Mouse (Mus musculus) adrenal gland, postnatal 10 days (tissue): ENCODE measurements around the gene Ntm. TPM values are rescaled to one million over a fixed set of nuclear protein-coding genes. Genes with fewer than 3 reads are reported as not detected.

ENCODE experiments used
- DNase-seq: peaks from one replicate; pipeline ENCODE4 v3.0.0; 2021; ENCODE audit warnings: mixed read lengths
- total RNA-seq, 2 experiments: library from RNA; stranded (reverse); gene quantifications; 2 replicates each; pipeline ENCODE4 v1.2.3; 2021

Gene Ntm
- total RNA-seq, 2 experiments from 2014 or later: 1.5 to 1.7 TPM

DNA sequence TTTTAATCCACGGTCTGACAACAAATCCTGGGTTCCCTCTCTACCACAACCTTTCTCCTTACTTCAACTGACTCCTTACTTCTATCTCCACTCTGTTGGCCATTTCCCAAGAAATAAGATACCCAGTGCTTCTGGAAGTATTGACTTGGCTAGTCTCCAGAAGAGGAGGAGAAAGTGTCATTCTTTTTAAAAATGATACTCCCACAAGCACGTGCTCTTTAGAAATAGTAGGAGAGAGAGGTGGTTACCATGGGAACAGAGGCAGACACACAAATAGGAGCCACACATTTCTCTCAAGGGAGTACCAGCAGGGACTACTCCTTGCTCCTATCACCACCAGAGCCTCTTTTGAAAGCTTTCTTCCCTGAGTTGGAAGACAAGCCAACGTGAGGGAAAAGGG lies 645.3 kb downstream of the Ntm start:
- DNase-seq: no peak

- no peak for DNase-seq
Observed at GRCm38 (mm10) chr9:29315842-29316241, 647.1 kb downstream of the Ntm start.

- no peak for DNase-seq
Observed at GRCm38 (mm10) chr9:29306961-29307360, 656.0 kb downstream of the Ntm start.

DNA sequence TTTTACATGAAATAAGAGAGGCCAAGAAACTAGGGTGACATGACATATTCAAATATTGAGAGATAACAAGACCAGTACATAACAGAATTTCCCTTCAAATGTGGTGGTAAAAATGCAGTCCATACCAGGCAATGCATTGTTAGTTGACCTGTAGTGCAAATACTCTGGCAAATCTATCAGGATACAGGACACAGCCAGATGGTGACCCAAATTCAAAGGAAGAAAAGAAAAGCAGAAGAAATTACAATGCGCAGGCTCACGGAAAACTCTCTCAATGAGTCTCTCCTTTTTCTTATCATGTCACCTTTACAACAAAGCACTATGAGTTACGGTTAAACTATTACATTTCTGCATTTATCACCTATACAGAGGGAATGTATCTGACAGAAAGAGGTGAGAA lies 664.6 kb downstream of the Ntm start:
- no peak for DNase-seq

- DNase-seq: no peak
Observed at GRCm38 (mm10) chr9:29296752-29297151, 666.2 kb downstream of the Ntm start.

DNA sequence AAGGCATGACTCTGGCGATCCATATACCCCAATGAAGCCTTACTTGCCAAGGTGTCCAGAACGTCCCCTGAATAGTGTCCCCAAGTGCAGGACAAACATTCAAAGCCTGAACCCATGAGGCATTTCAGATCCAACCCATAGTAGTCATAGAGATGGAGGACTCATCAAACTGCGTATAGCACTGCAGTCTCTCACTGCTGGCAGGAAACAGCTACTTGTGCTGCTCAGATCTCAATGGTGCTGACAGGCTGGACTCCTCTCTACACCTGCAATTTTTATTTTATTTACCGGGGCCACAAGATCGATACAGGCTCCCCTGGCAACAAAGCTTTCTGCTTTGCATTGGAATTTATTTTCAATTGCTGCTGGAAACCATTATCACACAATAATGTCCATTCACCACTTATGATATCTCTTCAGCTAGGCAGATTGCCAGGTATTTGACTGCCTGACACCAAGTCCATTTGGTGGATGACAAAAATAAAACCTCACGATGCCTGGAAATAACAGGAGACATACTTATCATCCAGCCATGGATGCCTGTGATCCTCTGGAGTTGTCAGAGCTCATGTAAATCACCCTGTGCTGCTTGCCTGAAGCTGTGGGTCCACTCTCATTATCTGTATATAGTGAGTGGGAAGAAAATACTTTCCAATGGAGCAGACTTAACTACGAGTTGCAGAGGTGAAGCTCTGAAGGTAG lies 674.8 kb downstream of the Ntm start:
- DNase-seq: no peak

DNA sequence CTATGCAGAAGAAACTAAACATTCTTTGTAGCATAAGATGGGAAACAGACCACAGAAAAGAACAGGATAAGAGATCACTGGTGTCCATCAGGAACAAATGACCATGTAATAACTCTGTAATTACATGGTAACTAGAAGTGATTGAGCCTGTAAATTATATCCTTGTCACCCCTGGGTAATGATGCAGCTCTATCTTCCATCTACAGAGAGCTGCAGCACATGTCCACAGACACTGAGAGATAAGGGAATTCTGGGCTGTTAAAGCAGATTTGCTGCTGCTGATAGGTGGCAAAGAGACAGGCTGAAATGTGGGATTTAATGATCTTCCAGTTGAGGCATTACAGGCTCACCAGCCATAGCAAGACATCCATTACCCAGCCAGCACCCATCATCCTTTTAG lies 677.8 kb downstream of the Ntm start:
- no peak for DNase-seq

DNA sequence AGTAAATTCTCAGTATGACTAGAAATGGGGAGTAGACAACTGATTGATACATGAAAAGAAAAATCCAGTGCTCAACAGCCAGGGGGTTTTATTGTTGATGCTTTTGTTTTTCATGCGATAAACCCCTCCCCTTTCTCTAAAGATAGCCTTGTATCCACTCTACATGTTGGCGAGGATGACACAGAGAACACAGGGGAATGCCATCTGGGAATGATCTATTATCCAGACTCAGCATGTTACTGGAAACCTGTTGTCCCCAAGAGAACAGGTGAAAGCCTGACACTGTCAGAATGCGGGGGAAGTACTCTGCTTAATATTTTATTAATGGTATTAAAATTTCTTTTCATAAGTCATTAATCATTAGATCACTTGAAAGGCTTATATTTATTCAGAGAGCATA lies 690.1 kb downstream of the Ntm start:
- DNase-seq: no peak

DNA sequence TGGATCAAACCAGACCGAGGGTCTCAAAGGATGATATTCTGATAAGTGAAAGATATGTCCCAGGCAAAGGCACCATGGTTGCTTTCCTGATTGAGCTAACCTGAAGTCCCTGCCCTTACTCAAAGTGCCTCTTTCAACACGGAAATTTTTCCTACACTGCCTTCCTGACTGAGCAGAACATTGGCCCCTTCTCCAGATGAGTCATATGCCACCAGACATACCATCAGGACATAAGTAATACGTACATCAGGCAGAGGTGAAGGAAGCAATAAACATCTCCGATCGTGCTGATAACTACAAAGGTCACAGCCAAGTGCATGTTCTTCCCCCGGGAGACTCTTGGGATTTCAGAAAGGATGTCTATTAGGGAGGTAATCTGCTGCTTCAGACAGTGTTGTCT lies 693.0 kb downstream of the Ntm start:
- DNase-seq: no peak

- no peak for DNase-seq
Observed at GRCm38 (mm10) chr9:29269277-29269646, 693.7 kb downstream of the Ntm start.

DNA sequence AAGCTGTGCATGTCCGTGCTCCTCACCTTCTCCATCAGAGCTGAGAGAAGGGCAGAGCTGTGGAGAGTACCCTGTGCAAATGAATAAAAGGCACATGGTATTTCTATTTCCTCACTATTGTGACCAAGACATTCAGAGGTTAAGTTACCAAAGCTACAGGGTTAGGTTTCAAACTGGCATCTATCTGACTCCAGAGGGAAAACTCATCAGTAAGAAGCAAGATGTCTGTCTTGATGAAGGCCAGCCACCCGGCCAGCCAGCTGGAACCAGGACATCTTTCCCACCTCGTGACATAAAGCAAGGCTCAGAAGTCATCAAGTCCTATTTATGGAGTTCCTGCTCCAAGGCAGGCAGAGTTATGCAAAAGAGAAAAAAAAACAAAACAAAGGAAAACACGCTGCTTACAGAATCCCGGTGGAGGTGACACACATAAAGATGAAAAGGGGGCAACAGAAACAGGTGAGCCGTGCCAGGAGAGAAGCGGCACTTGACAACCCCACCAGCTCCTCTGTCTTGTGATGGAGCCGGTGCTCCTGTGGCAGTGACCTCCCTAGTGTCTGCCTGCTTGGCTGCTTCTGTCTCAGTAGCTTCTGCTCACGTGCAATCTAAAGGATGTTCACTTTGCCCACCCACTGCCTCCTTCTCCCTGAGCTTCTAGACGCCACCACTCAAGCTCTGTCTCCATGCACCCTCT lies 694.2 kb downstream of the Ntm start:
- no peak for DNase-seq

GRCm38 (mm10) chr9:29267663-29268062 lies 695.3 kb downstream of the Ntm start:
- no peak for DNase-seq

GRCm38 (mm10) chr9:29265177-29265576 lies 697.8 kb downstream of the Ntm start:
- no peak for DNase-seq

GRCm38 (mm10) chr9:29262836-29263235 lies 700.1 kb downstream of the Ntm start:
- DNase-seq: no peak

- DNase-seq: peak; percentile 27
Observed at GRCm38 (mm10) chr9:29252866-29253265, 710.1 kb downstream of the Ntm start.

GRCm38 (mm10) chr9:29250813-29251212 lies 712.1 kb downstream of the Ntm start:
- no peak for DNase-seq

DNA sequence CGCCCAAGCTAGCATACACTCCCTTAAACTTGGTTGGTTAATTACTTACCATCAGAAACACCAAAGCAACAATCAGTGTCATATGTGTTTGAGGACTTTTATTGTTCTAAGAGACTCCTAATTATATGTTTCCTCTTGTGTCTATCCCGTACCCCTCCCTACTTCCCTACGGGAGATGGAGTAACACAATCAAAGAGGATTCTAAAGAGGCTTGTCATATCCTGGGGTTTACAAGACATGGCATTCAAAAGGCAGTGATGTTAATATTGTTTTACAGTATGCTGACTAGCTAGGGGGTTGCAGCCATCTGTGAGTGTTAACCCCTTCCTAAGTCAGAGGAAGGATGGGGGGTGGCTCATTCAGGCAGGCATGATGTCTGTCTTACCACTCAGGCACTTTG lies 715.1 kb downstream of the Ntm start:
- no peak for DNase-seq

DNA sequence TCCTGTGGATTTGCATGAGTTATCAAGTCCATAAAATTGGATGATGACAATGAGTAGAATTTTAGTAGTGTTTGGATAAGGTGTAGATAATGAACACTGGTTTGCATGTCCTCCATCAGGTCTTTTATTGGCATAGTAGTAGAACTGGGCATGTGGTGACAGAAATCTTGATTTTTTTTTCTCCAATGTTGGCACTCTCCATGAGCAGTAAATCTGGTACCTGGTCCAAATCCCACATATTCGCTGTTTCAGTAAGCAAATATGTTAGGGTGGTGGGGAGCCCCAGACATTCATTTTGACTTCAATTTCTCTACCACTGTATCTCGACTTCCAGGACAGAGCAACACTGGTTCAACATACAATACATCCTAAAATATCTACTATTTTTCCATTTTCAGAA lies 718.9 kb downstream of the Ntm start:
- DNase-seq: no peak

DNA sequence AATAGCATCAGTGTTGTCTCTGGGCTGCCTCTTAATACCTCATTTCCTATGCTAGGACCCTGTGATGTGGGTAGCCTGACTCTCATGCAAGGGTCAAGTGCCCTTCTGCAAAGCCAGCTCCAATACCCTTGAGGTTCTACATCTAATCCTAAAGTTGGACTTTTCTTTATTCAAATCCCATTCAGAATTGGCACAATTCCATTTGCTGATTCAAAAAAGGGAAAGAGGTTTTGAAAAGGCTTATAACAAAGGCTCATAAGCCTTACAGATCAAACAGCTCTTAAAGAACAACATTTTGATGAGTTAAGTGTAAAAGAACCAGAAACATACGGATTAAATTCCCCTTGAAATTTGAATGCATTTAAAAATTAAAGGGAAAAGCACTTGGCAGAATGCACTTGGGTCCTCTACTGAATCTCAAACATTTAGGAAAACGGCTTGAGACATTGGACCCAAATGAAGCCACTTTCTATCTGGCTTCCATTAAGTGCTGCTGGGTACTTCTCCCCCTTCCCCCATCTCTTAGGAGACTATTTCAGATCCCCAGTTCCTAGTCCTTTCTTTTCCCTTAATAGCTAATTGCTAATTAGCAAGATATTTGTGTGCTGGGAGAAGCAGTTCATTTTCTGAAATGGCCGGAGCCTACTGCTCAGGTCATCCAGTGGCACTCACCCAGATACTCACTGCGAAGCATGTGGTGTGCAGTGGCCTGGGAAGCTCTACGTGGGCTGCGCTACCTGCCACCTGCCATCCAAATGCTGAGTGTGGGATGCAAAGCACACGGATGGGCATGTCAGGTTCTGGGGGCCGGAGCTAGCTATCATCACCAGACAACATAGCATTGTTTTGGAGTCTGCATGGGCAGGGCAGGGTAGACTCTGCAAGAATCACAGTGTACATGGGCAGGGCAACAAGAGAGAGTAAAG lies 720.2 kb downstream of the Ntm start:
- DNase-seq: no peak

- no peak for DNase-seq
Observed at GRCm38 (mm10) chr9:29240797-29241196, 722.1 kb downstream of the Ntm start.

GRCm38 (mm10) chr9:29238973-29239372 lies 724.0 kb downstream of the Ntm start:
- no peak for DNase-seq

GRCm38 (mm10) chr9:29236752-29237151 lies 726.2 kb downstream of the Ntm start:
- no peak for DNase-seq

DNA sequence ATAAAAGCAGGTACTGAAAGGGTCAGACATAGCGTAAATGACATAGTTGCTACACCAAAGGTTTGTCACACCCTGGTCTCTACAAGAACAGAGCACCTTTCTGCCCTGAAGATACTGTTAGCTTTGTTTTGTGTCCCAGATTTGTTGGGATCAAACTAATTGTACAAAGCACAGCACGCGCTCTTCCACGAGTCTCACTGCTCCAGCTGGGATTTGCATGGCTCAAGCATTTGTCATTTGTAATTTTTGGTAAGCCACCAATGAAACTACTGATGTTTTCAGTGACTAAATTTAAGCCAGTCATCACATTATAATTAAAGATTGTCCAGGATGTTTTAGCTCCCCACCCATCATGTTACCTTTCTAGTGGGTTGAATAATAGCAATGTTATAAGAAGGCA lies 735.2 kb downstream of the Ntm start:
- DNase-seq: no peak
